Mouse (Mus musculus): ENCODE results near the gene Slc6a1.

DNA sequence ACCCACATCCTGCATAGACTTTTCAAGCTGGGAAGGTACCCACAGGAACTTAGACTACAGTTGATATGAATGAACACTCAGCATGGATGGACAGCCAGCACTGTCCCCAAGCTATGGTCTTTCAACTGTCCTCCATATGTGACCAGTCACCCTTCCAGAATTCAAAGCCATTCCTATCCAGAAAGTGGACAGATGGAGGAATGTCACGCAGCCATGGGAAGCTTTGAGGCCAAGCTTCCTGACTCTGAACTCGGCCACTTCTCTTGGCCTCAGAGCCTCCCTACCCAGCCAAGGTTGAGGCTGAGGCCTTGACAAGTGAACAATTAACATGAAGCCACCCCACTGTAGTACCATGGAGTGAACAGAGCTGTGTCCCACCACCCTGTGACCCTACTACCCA is 12.8 kb upstream of the Slc6a1 start:
- TF ChIP-seq ZC3H11A (IDR thresholded peaks at IDR 0.05; ENCODE audit: low read depth, low read length), result no peak
- TF ChIP-seq POLR2A (IDR thresholded peaks at IDR 0.05; ENCODE audit: low read depth, low read length), result no peak
- no peak for TF ChIP-seq EP300 (IDR thresholded peaks at IDR 0.05; ENCODE audit: low read length)
- no peak for TF ChIP-seq IRF4 (IDR thresholded peaks at IDR 0.05; ENCODE audit: low read depth, low read length)
- no peak for TF ChIP-seq ZMIZ1 (IDR thresholded peaks at IDR 0.05; ENCODE audit: low read depth, low read length)
- no peak for TF ChIP-seq TCF12 (IDR thresholded peaks at IDR 0.05; ENCODE audit: low read depth, low read length)
- TF ChIP-seq CTCF (conservative IDR thresholded peaks at IDR 0.05 in 1 of 2, IDR thresholded peaks at IDR 0.05 in 1 of 2; ENCODE audit: low read depth in 2 of 2, low read length in 2 of 2), result no peak
- no peak for TF ChIP-seq BHLHE40 (IDR thresholded peaks at IDR 0.05; ENCODE audit: low read depth, low read length)
- TF ChIP-seq POLR2AphosphoS2 (IDR thresholded peaks at IDR 0.05; ENCODE audit: low read depth, low read length), result no peak
